Mouse (Mus musculus) midbrain, embryonic 14.5 days (tissue): ENCODE data around the gene Chaf1a. TPM values are rescaled to one million over a fixed set of nuclear protein-coding genes. Genes with fewer than 3 reads are reported as not detected.
A peak's percentile ranks its signal among the peaks of the same experiment; 100 is the strongest.

Source experiments
- ATAC-seq: fragments of 200-750 bp; cut with Nextera tagmentation; 2 replicates; pipeline ENCODE4 v1.8.0; 2017; ENCODE audit warnings: moderate number of reproducible peaks, moderate library complexity; ENCODE audit not compliant: low FRiP score, low TSS enrichment
- DNase-seq: peaks from one replicate; pipeline ENCODE4 v3.0.0-alpha.2; 2015
- H3K27ac ChIP-seq: fragments of 300-500 bp; sonication (generic); replicated peaks from 2 replicates; pipeline ENCODE4 v1.5.1; 2014; ENCODE audit warnings: mild to moderate bottlenecking, low read depth, low read length, moderate library complexity
- H3K27me3 ChIP-seq: fragments of 300-500 bp; sonication (generic); 2 replicates; pipeline ENCODE4 v1.6.1; 2014; ENCODE audit warnings: low read length, control low read depth, mixed read lengths; ENCODE audit not compliant: control insufficient read depth, insufficient read depth
- H3K36me3 ChIP-seq: fragments of 300-500 bp; sonication (generic); 2 replicates; pipeline ENCODE4 v1.6.1; 2014; ENCODE audit warnings: low read length, control low read depth; ENCODE audit not compliant: control insufficient read depth, insufficient read depth
- H3K4me1 ChIP-seq: fragments of 300-500 bp; sonication (generic); 2 replicates; pipeline ENCODE4 v1.6.1; 2014; ENCODE audit warnings: mild to moderate bottlenecking, antibody characterized with exemption, low read length, control low read depth; ENCODE audit not compliant: control insufficient read depth, insufficient read depth
- H3K4me2 ChIP-seq: fragments of 300-500 bp; sonication (generic); 2 replicates; pipeline ENCODE4 v1.6.1; 2014; ENCODE audit warnings: mild to moderate bottlenecking, low read length, moderate library complexity
- H3K4me3 ChIP-seq: fragments of 300-500 bp; sonication (generic); replicated peaks from 2 replicates; pipeline ENCODE4 v1.5.1; 2014; ENCODE audit warnings: low read depth, low read length
- H3K9ac ChIP-seq: fragments of 300-500 bp; sonication (generic); replicated peaks from 2 replicates; pipeline ENCODE4 v1.6.1; 2014; ENCODE audit warnings: mild to moderate bottlenecking, low read length, moderate library complexity
- H3K9me3 ChIP-seq: fragments of 300-500 bp; sonication (generic); 2 replicates; pipeline ENCODE4 v1.6.1; 2016; ENCODE audit warnings: low read length, control low read depth, mixed read lengths; ENCODE audit not compliant: control insufficient read depth
- WGBS: fragments of 180-500 bp; shearing (Covaris S2); extraction: QIAGEN DNeasy Blood & Tissue Kit; methylation state at CpG from one replicate; pipeline ENCODE4 v1.1.7; 2014; 5-methylcytosine and 5-hydroxymethylcytosine counted together
- polyA plus RNA-seq: library from polyadenylated mRNA; unstranded; fragments of >200 nt; fragmentation: Nextera tagmentation; extraction: Ambion mirVana; gene quantifications from 2 replicates; pipeline ENCODE4 v1.2.1, GENCODE M21; 2014

Chaf1a gene
- polyA plus RNA-seq, 1 experiment from 2014 or later, result 4.8 TPM

GRCm38 (mm10) chr17:56032127-56032733, 8.0 kb upstream of the Chaf1a start:
- H3K36me3 ChIP-seq, result peaks cover 33% of the 10 kb centered on the region
- no peaks in the 10 kb centered on the region for H3K9me3 ChIP-seq
- WGBS, result 77% methylated on average over 6 of the region's 6 CpGs
- no peak overlapping the region for H3K4me2 ChIP-seq
- no peak overlapping the region for H3K27ac ChIP-seq
- no peak for DNase-seq
- H3K4me1 ChIP-seq, result peaks cover 11% of the 10 kb centered on the region
- H3K4me3 ChIP-seq, result no peak overlapping the region
- H3K27me3 ChIP-seq, result no peaks in the 10 kb centered on the region
- H3K9ac ChIP-seq, result no peak overlapping the region
- no peak for ATAC-seq

DNA sequence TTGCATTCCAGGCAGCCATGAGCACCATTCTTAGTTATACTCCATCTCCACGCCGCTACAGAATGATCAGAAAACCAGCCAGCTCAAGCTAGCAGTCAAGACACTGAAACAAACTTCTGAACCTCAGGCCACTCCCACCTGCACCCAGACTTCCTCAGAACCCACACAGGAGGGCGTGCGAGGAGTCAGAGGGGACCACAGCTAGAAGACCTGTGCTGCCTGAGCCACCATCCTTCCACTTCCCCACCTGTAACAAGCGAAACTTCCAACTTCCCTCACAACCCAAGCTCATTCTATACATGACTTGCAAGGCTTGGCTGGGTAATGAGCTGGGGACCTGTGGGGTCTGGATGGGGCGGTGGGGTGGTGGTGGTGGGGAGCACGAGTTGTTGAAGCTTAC, 7.4 kb upstream of the Chaf1a start:
- H3K36me3 ChIP-seq, result peaks cover 31% of the 10 kb centered on the region
- WGBS, result 82% methylated on average over 7 of the region's 7 CpGs
- H3K4me2 ChIP-seq, result no peak overlapping the region
- no peaks in the 10 kb centered on the region for H3K9me3 ChIP-seq
- ATAC-seq (no peak), DNase-seq (no peak)
- peaks cover 11% of the 10 kb centered on the region for H3K4me1 ChIP-seq
- no peaks in the 10 kb centered on the region for H3K27me3 ChIP-seq
- no peak overlapping the region for H3K27ac ChIP-seq
- no peak overlapping the region for H3K9ac ChIP-seq
- H3K4me3 ChIP-seq, result no peak overlapping the region

DNA sequence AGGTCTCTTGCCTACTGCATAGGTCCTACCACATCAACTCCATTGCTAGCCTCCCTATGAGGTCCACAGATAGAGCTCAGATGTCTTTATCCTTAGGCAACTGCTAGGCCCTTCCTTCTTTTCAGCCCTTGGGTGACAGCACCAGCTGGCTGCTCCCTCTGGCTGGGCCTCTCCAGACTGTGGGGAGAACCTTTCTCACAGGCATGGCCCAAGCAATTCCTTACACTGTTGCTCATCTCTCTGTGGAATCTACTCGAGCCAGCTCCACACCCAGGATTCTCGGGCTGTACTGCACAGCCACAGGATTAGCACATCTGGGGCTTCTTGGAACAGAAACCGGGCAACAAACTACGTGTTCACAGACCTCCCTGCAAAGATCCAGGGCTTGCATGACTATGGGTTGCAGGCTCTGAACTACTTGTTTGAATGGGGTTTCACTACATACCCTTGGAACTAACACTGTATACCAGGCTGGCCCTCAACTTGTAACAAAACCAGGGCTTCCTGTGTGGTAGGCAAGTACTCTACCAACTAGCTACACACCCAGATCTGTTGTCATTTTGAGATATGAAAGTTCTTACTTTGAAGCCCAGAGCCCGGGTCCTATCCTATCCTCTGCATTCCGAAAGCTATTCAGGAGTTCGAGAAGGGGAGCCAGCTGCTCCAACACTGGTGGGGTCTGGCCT, 6.1 kb upstream of the Chaf1a start:
- H3K4me2 ChIP-seq, result no peak overlapping the region
- H3K9ac ChIP-seq, result no peak overlapping the region
- WGBS, result 94% methylated on average over 7 of the region's 7 CpGs
- no peak overlapping the region for H3K27ac ChIP-seq
- peaks cover 28% of the 10 kb centered on the region for H3K36me3 ChIP-seq
- no peak for DNase-seq
- H3K27me3 ChIP-seq, result no peaks in the 10 kb centered on the region
- H3K4me1 ChIP-seq, result peaks cover 11% of the 10 kb centered on the region
- no peak for ATAC-seq
- no peak overlapping the region for H3K4me3 ChIP-seq
- no peaks in the 10 kb centered on the region for H3K9me3 ChIP-seq

GRCm38 (mm10) chr17:56034726-56035100, 5.5 kb upstream of the Chaf1a start:
- Histone ChIP-seq H3K4me1 (peaks cover 11% of the 10 kb centered on the region), H3K27me3 (no peaks in the 10 kb centered on the region), H3K4me2 (peak overlapping the region; percentile 69), H3K4me3 (0 out of 2 replicates have a peak overlapping the region, but pooled peaks have one; percentile 88), H3K36me3 (peaks cover 24% of the 10 kb centered on the region), H3K27ac (no peak overlapping the region), H3K9ac (peak overlapping the region; percentile 80; the same call in 1 of the 2 replicates), H3K9me3 (no peaks in the 10 kb centered on the region)
- no peak for ATAC-seq
- DNase-seq, result no peak
- WGBS, result 93% methylated on average over 6 of the region's 6 CpGs

DNA sequence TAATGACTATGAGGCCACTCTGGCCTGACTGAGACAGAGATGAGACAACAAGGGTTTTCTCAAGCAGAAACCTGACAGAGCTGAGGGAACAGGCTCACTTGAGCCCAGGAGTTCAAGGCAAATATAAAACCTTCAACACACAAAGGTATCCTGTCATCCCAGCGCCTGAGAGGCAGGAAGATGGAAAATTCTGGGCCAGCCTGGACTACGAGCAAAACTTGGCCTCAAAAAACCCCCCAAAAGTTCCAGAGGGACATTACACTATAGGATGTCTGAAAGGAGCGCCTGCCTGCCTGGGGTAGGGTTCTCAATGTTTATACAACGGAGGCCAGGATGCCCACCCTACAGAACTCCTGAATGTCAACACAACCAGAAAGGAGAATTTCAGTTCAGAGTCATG, 5.0 kb upstream of the Chaf1a start:
- Histone ChIP-seq H3K4me1 (peaks cover 11% of the 10 kb centered on the region), H3K36me3 (peaks cover 24% of the 10 kb centered on the region), H3K4me3 (peak overlapping the region; percentile 88; the same call in 1 of the 2 replicates), H3K4me2 (peak overlapping the region; percentile 69), H3K9ac (peak overlapping the region; percentile 80; the same call in 1 of the 2 replicates), H3K9me3 (no peaks in the 10 kb centered on the region), H3K27ac (no peak overlapping the region), H3K27me3 (no peaks in the 10 kb centered on the region)
- ATAC-seq (no peak), DNase-seq (no peak)
- WGBS, result 94% methylated on average over 4 of the region's 4 CpGs

DNA sequence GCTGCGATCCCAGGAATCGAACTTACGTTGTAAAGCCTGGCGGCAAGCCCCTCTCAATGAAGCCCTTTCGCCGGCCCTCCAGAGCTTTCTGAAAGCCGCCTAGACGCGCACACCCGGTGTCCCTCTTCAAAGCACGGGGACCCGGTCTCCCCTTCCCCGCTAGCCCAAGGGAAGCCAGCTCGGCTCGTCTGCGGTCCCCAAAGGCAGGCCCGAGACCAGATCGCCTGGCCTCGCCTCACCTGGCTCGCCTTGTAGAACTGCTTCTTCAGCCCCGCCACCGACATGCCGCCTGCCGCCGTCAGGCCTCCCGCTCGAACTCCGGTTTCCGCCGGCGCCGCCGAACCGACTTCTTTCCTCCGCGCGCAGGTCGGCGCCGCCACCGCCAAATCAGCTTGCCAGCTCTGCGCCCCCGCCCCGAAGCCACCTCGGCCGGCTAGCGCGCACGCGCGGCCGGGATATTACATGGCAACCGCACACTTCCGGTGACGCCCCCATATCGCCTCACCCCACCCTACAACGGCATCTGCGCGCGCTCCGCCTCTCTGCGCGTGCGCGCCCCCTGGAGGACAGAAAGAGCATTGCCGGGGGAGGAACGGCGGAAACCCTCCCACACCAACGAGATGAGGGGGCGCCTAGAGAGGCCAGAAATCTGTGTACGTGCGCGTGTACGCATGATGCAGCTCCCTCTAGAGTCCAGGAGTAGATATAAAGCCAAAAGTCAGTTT, 3.9 kb upstream of the Chaf1a start, which contains the start of gene Sh3gl1:
Gene Sh3gl1, minus strand, starts transcription at position 460 of the 725 bp plus-strand sequence.
- Histone ChIP-seq H3K9ac (peak within 1 kb of the TSS; percentile 80), H3K4me3 (peak within 1 kb of the TSS; percentile 88), H3K27ac (peak within 1 kb of the TSS; percentile 86), H3K9me3 (no peaks in the 10 kb centered on the region), H3K36me3 (peaks cover 21% of the 10 kb centered on the region), H3K4me2 (peak within 1 kb of the TSS; percentile 69), H3K4me1 (peaks cover 18% of the 10 kb centered on the region), H3K27me3 (no peaks in the 10 kb centered on the region)
- DNase-seq, result peak; percentile 100
- peak; percentile 91 for ATAC-seq
- under 1% methylated on average over 74 of the region's 74 CpGs for WGBS

- peaks cover 18% of the 10 kb centered on the region for H3K4me1 ChIP-seq
- no peak for DNase-seq
- H3K27ac ChIP-seq, result peak overlapping the region; percentile 2; the same call in 1 of the 2 replicates
- no peaks in the 10 kb centered on the region for H3K27me3 ChIP-seq
- peak overlapping the region; percentile 88 for H3K4me3 ChIP-seq
- peak overlapping the region; percentile 80; the same call in 1 of the 2 replicates for H3K9ac ChIP-seq
- no peaks in the 10 kb centered on the region for H3K9me3 ChIP-seq
- peaks cover 21% of the 10 kb centered on the region for H3K36me3 ChIP-seq
- H3K4me2 ChIP-seq, result peak overlapping the region; percentile 36
- WGBS, result 34% methylated on average over 13 of the region's 13 CpGs
- peak; percentile 16 for ATAC-seq
Observed at GRCm38 (mm10) chr17:56036901-56037287, 3.3 kb upstream of the Chaf1a start.

DNA sequence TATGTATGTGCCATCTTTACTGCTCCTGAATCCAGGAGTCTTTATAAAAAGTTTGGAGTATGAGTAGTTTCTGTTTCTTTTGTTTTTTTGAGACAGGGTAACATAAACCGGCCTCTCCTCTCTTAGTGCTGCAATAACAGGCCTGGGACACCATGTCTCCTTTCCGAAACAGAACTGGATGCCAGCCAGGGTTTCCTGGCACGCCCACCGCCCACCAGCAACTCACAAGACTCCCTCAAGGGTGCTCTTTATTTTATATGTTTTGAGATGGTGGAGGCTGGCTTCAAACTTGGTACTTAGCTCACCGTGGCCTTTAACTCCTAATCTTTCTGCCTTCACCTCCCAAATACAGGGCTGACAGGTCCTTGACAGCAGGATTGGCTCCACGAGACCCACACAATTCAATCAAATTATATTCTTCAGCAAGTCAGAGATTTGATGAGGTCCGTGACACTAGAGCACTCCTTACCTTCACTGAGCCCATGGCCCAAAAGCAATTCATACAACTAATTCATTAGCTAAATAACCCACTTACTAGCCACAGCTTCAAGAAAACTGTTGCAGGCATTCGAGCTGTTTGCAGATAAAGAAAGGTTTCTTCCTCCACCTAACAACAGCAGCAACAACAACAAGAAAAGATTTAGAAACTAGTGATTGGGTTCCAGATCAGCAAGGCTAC, 1.5 kb upstream of the Chaf1a start:
- H3K9ac ChIP-seq, result no peak overlapping the region
- DNase-seq, result no peak
- no peaks in the 10 kb centered on the region for H3K9me3 ChIP-seq
- no peak overlapping the region for H3K27ac ChIP-seq
- 89% methylated on average over 8 of the region's 8 CpGs for WGBS
- peaks cover 12% of the 10 kb centered on the region for H3K36me3 ChIP-seq
- ATAC-seq, result no peak
- H3K4me1 ChIP-seq, result peaks cover 18% of the 10 kb centered on the region
- no peak overlapping the region for H3K4me3 ChIP-seq
- no peak overlapping the region for H3K4me2 ChIP-seq
- H3K27me3 ChIP-seq, result no peaks in the 10 kb centered on the region
